Mouse (Mus musculus) kidney, adult 2 months (tissue): Measurements from ENCODE around the gene Wdhd1.

ENCODE experiments used
- CTCF ChIP-seq: fragments of 200-500 bp; conservative IDR thresholded peaks from 2 replicates; pipeline ENCODE4 v1.5.1; 2011; ENCODE audit warnings: low read depth, mild to moderate bottlenecking, control low read depth, low read length, moderate library complexity, mixed read lengths; ENCODE audit not compliant: insufficient read depth, insufficient read length
- POLR2A ChIP-seq: fragments of 200-500 bp; IDR thresholded peaks from one replicate; pipeline ENCODE4 v1.6.1; 2011; ENCODE audit warnings: low read depth, low read length, control low read depth

DNA sequence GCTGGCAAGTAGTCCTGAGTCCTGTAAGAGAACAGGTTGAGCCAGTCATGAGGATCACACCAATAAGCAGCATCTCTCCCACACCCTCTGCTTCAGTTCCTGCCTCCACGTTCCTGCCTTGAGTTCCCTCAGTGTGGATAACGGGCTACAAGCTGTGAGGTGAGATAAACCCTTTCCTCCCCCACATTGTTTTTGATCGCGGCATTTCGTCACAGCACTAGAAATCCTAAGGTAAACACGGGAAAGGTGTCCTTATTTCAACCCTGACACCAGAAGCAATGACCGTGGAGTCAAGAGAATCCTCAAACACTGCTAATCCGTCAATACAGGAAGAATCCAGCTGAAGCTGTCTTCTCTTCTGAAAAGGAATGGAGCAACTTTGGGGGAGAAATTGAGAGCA is 79.9 kb downstream of the Wdhd1 start:
- TF ChIP-seq POLR2A = no peak
- no peak for TF ChIP-seq CTCF
